Mouse (Mus musculus) liver, postnatal 0 days (tissue): ENCODE data around the gene Vmn1r111. TPM values are rescaled to one million over a fixed set of nuclear protein-coding genes. Genes with fewer than 3 reads are reported as not detected.
"Not testable (repeated sequence)": the region's sequence is repeated elsewhere in the genome, so short reads cannot be mapped to it uniquely, and the experiment has no call there.

ENCODE experiments used
- ATAC-seq: fragments of 200-750 bp; cut with Nextera tagmentation; 2 replicates; pipeline ENCODE4 v1.8.0; 2017; ENCODE audit warnings: mild to moderate bottlenecking, moderate library complexity
- DNase-seq: peaks from one replicate; pipeline ENCODE4 v3.0.0-alpha.2; 2016
- H3K27ac ChIP-seq: fragments of 300-500 bp; sonication (generic); 2 replicates; pipeline ENCODE4 v1.5.1; 2014; ENCODE audit warnings: antibody characterized with exemption, moderate library complexity, mild to moderate bottlenecking, low read depth
- H3K27me3 ChIP-seq: fragments of 300-500 bp; sonication (generic); 2 replicates; pipeline ENCODE4 v1.6.1; 2014; ENCODE audit warnings: low read length, control low read depth, mixed read lengths; ENCODE audit not compliant: insufficient read depth
- H3K36me3 ChIP-seq: fragments of 300-500 bp; sonication (generic); replicated peaks from 2 replicates; pipeline ENCODE4 v1.6.1; 2014; ENCODE audit warnings: mild to moderate bottlenecking, control low read depth, low read length, moderate library complexity, mixed read lengths; ENCODE audit not compliant: insufficient read depth
- H3K4me1 ChIP-seq: fragments of 300-500 bp; sonication (generic); 2 replicates; pipeline ENCODE4 v1.6.1; 2014; ENCODE audit warnings: antibody characterized with exemption, mild to moderate bottlenecking, control low read depth; ENCODE audit not compliant: insufficient read depth
- H3K4me2 ChIP-seq: fragments of 300-500 bp; sonication (generic); 2 replicates; pipeline ENCODE4 v1.6.1; 2014; ENCODE audit warnings: low read depth, mild to moderate bottlenecking, low read length, moderate library complexity, mixed read lengths
- H3K4me3 ChIP-seq: fragments of 300-500 bp; sonication (generic); 2 replicates; pipeline ENCODE4 v1.5.1; 2014; ENCODE audit warnings: low read depth, low read length
- H3K9ac ChIP-seq: fragments of 300-500 bp; sonication (generic); replicated peaks from 2 replicates; pipeline ENCODE4 v1.6.1; 2014; ENCODE audit warnings: mild to moderate bottlenecking, moderate library complexity
- H3K9me3 ChIP-seq: fragments of 300-500 bp; sonication (generic); 2 replicates; pipeline ENCODE4 v1.6.1; 2016; ENCODE audit warnings: mild to moderate bottlenecking, control low read depth, low read length, mixed read lengths
- WGBS: fragments of 180-500 bp; shearing (Covaris S2); extraction: QIAGEN DNeasy Blood & Tissue Kit; methylation state at CpG from one replicate; pipeline ENCODE4 v1.1.7; 2014; ENCODE audit not compliant: insufficient replicate concordance; 5-methylcytosine and 5-hydroxymethylcytosine counted together
- polyA plus RNA-seq: library from polyadenylated mRNA; unstranded; fragments of >200 nt; fragmentation: Nextera tagmentation; extraction: Ambion mirVana; gene quantifications from 2 replicates; pipeline ENCODE4 v1.2.1, GENCODE M21; 2015

The Vmn1r111 gene
- polyA plus RNA-seq: not detected in 2 replicates

DNA sequence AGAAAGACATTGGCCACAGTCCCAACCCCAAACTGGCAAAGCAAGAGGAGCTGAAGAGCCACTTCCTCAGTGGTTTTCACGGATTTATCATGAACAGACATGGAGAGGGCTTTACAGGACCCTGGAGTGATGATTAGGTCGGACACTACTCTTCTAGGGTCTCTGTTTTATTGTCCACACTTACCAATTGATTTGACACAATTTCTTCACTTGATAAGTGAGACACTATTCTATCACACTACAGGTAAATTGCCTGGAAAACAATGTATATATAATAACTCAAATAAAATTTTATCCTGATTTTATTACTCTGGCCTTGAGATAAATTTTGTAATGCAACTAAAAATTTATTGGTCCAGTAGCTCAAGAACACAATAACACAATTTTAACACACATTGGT, at the start of gene Vmn1r111:
TSS of gene Vmn1r111 (minus strand) at position 101 of the 400 bp plus-strand sequence.
- H3K4me1 ChIP-seq, H3K27ac ChIP-seq, H3K4me2 ChIP-seq, H3K27me3 ChIP-seq, H3K36me3 ChIP-seq, H3K4me3 ChIP-seq, H3K9me3 ChIP-seq, H3K9ac ChIP-seq, ATAC-seq, DNase-seq: not testable (repeated sequence)
- WGBS: no CpG with 5 or more reads among the region's 2 CpGs

DNA sequence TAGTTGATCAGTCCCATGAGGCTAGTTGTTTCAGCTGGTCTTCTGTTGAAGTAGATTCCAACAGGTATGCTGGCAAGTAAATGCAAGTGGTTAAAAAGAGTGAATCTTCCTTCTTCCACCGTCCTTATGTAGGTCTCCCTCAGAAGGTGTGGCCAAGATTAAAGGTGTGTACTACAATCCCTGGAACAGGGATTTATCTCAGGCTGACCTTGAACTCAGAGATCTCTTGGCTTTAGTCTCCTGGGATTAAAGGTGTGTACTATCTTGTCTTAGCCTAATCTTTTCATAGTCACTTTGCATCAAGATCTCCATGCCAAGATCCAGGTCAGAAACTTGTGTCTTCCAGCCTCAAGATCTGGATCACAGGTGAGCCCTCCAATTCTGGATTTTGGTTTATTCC, 27.5 kb upstream of the Vmn1r111 start, which contains the start of gene Gm10668:
TSS of gene Gm10668 (minus strand) at position 101 of the 400 bp plus-strand sequence.
- no CpG with 5 or more reads among the region's 1 CpGs for WGBS

DNA sequence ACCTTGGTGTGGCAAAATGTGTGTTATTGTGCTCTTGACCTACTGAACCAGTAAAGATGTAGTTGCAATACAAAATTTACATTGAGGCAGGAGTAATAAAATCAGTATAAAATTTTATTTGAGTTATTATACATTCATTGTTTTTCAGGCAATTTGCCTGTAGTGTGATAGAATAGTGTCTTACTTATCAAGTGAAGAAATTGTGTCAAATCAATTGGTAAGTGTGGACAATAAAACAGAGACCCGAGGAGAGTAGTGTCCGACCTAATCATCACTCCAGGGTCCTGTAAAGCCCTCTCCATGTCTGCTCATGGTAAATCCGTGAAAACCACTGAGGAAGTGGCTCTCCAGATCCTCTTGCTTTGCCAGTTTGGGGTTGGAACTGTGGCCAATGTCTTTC, 34.4 kb downstream of the Vmn1r111 start, which contains the start of gene Vmn1r107:
TSS of gene Vmn1r107 (plus strand) at position 301 of the 400 bp plus-strand sequence.
- WGBS: no CpG with 5 or more reads among the region's 3 CpGs
- H3K27ac ChIP-seq, H3K4me3 ChIP-seq, DNase-seq, H3K36me3 ChIP-seq, H3K4me2 ChIP-seq, H3K9me3 ChIP-seq, H3K27me3 ChIP-seq, H3K9ac ChIP-seq, H3K4me1 ChIP-seq, ATAC-seq: not testable (repeated sequence)

More for the DNA sequence above, 27.5 kb upstream of the Vmn1r111 start, which contains the start of gene Gm10668:
- not testable (repeated sequence) for H3K9me3 ChIP-seq, H3K27ac ChIP-seq, H3K4me1 ChIP-seq, H3K9ac ChIP-seq, ATAC-seq, H3K36me3 ChIP-seq, H3K4me2 ChIP-seq, H3K27me3 ChIP-seq, DNase-seq, H3K4me3 ChIP-seq

Other genes starting within 250 kb of the Vmn1r111 start
- gene Gm10670, start 228.3 kb downstream of the Vmn1r111 start, polyA plus RNA-seq: not detected in 2 replicates
- gene Vmn1r103, start 192.7 kb downstream of the Vmn1r111 start, polyA plus RNA-seq: not detected in 2 replicates
- not detected in 2 replicates for gene Vmn1r104, start 169.4 kb downstream of the Vmn1r111 start, polyA plus RNA-seq
- gene Gm5726, start 157.5 kb downstream of the Vmn1r111 start, polyA plus RNA-seq: not detected in 2 replicates
- not detected in 2 replicates for gene Gm4141, start 127.0 kb downstream of the Vmn1r111 start, polyA plus RNA-seq
- not detected in 2 replicates for gene Gm4513, start 104.2 kb downstream of the Vmn1r111 start, polyA plus RNA-seq
- not detected in 2 replicates for gene Vmn1r107, start 34.3 kb downstream of the Vmn1r111 start, polyA plus RNA-seq
- gene Gm10668, start 27.4 kb upstream of the Vmn1r111 start, polyA plus RNA-seq: not detected in 2 replicates
- not detected in 2 replicates for gene Vmn1r112, start 68.0 kb upstream of the Vmn1r111 start, polyA plus RNA-seq
- not detected in 2 replicates for gene Vmn1r113, start 84.1 kb upstream of the Vmn1r111 start, polyA plus RNA-seq
- gene Vmn1r114, start 109.0 kb upstream of the Vmn1r111 start, polyA plus RNA-seq: not detected in 2 replicates
- gene Vmn1r115, start 141.8 kb upstream of the Vmn1r111 start, polyA plus RNA-seq: not detected in 2 replicates
- gene Vmn1r116, start 169.0 kb upstream of the Vmn1r111 start, polyA plus RNA-seq: not detected in 2 replicates
- gene Vmn1r117, start 180.9 kb upstream of the Vmn1r111 start, polyA plus RNA-seq: not detected in 2 replicates
- not detected in 2 replicates for gene Vmn1r118, start 209.1 kb upstream of the Vmn1r111 start, polyA plus RNA-seq